Mouse (Mus musculus): ENCODE data around the gene Zfp786.

The Zfp786 gene

DNA sequence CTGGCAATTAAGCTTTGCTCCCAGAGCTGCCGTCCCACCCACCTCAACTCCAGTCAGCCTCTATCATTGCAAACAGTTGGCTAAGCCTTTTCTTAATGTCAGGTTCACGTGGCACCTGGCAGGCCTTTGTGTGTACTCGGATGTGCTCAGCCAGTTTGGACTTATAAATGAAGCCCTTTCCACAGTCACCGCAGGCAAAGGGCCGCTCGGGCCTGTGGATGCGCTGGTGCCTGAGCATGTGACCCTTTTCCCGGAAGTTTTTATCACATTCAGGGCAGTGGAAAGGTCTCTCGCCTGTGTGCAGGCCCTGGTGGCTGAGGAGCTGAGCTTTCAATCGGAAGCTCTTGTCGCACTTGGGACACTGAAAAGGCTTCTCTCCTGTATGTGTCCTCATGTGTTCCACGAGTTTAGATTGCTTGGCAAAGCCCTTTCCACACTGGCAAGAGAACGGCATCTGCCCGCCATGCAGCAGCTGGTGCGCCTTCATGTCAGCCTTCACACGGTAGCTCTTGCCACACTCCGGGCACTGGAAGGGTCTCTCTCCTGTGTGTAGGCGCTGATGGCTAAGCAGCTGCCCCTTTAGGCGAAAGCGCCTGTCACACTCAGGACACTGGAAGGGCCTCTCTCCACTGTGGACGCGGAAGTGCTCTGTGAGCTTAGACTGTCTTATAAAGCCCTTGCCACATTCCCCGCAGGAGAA lies 10.9 kb downstream of the Zfp786 start:
- no peak for DNase-seq

DNA sequence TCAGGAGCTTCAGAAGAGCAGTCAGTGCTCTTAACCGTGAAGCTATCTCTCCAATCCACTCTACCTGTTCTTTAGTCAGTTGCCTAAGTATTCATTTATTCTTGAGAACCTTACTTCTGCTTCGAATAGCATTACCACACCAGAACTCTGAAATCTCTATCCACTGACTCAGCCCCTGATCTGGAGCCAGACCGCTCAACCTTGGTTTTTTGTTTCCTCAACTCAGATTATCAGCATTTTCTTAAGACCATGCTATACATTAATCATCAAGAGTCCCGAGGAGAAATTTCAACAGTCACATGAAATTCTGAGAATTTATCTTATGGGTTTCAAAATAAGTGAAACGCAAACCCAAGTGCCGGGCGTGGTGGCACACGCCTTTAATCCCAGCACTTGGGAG lies 11.9 kb downstream of the Zfp786 start:
- DNase-seq, result no peak

DNA sequence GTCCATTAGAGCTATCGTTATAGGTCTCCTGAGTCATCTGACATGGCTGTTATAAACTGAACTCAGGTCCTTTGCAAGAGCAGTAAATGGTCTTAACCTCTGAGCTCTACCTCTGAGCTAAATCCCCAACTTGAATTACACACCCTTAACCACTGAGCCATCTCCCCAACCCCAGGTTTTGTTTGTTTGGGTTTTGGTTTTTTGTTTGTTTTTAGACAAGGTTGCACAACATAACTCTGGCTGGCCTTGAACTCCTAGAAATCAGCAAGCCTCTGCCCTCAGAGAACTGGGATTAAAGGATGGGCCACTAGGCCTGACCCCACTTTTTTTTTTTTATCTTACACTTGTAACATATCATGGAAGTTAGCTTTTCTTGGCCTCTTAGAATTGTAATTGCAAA lies 14.5 kb downstream of the Zfp786 start:
- DNase-seq, result no peak

DNA sequence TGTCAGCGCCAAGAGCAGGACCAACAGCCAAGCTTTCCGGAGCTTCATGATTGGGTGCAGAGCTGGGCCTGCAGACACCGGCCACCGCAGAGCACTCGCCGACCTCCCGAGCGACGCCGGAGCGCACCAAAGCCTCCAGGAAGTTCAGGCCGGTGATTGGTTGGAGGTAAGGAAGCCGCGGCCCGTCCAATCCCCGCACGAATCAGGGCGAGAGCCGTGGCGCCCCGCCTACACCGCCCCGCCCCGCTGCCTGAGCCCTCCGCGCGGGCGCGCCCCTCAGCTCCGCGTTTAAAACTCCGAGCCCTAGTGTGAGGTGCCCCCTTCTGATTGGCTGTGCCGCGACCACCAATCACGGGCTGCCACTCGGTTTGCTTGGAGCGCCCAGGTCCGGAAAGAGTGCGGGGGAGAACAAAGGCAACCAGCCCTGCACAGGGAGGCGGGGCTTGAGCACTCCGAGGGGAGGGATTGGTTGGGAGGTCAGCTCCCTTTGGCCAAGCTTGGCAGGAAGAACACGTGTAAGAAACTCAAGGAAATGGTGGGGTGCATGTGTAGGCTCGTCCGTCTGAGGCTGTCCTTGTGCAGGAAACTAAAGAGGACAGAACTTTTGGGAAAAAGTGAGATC lies 17.3 kb downstream of the Zfp786 start, which contains the start of gene Pdia4:
TSS of gene Pdia4 (minus strand) at position 174 of the 622 bp plus-strand sequence.
- peak; percentile 99 for DNase-seq

DNA sequence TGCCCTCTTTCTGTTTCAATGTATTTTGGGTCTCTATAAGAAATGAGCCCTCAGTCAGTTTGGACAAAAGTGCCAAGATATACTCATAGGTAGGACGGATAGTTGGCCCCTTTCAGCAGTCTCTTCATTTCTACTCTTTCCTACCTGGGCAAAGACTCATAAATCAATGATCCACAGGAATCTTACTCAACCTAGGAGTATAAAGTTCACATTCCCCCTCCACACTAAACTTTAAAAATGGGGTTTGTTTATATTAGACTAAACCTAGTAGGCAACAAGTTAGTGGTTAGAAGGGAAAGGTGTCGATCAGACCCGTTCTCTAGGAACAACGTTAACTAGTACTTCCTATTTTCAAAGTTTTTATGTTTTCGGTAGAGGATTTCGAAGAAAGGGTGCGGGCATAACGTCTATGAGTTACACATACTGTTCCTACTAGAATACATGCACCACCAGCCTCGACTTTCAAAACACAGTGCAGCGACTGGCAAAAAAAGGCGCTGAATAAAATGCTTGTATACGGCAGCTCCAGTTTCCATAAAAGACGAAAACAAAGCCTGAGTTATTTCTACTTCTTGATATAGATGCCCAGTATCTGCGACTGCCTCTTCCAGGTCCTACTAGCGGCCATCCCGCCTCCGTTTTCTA lies 18.3 kb downstream of the Zfp786 start:
- no peak for DNase-seq

DNA sequence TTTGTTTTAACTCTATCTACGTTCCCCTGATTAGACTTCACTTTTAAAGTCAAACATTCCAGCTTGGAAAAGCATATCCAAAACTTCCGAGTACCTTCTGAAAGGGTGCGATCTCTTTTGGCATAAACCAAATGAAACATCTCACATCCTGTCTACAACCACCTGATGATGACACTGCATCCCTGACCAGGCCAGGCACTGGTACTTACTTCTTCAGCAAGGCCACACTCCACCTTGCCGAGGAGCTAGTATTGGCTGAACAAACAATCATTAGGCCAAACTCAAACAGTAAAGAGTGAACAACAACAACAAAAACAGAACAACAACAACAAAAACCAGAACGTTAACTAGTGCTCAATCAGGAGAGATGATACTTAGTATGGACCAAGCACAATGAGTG lies 19.3 kb downstream of the Zfp786 start:
- DNase-seq, result no peak

DNA sequence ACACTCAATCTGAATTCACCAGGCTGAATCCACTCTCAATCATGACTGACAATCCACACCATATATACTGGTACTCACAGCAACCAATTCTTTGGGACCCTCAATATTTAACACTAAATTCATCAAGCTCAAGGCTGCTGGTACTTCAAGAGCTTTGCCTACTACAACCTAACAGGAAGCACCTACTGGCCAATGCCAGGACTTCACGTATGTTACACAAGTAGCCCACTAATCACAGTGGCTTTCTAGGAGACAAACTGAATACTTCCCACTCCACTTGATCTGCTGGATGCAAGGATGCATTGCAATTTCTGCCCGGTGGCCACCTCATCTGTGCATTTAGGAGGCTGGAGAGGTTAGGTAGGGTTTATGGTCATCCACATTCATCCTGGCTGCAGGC lies 20.5 kb downstream of the Zfp786 start:
- no peak for DNase-seq

DNA sequence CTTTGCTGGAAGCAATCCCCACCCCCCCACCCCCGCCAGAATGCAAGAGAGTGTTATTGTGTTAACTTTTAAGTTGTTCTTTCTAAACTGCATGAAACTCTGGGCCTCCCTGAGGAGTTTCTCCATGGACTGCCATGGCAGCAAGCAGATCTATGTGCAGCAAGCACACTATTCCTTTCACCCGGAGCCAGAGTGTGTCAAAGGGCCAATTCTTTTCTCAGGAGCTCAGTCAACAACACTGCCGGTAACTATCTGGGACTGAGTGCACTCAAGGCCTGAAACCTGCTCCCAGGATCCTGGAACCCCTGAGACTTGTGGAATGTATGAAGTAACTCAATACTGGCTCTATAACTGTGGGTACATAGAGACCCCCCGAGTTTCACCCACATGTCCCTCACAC lies 21.6 kb downstream of the Zfp786 start:
- DNase-seq, result no peak

DNA sequence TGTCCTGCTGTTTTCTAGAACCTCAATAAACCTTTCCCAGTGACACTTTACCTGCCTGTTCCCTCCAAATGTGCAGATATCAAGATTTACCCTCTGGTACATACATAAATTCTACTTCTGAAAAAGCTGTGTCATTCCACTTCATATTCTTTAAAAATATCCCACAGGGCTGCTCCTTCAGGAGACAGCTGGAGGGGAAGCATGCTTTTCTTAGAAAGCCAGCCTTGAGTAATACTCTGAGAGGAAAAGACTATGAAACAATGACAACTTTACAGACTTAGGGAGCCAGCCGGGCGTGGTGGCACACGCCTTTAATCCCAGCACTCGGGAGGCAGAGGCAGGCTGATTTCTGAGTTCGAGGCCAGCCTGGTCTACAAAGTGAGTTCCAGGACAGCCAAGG lies 22.1 kb downstream of the Zfp786 start:
- peak; percentile 20 for DNase-seq

DNA sequence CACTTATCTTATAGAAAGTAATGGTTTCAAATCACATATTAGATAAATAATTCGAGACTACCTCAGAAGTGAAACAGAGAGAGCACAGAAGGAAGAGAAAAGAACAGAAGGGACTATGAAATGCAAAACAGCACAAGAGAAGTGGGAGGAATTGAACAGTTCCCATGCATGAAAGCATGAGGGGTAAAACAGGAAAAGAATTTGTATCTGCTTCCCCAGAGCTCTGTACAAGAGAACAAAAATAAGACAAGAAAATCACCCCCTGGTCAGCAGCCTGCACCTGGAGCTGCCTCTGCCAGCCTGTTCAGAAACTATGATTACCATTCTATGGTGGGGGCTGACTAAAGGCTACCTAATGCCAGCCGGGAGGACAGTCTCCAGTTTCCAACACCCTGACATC lies 23.2 kb downstream of the Zfp786 start:
- no peak for DNase-seq

DNA sequence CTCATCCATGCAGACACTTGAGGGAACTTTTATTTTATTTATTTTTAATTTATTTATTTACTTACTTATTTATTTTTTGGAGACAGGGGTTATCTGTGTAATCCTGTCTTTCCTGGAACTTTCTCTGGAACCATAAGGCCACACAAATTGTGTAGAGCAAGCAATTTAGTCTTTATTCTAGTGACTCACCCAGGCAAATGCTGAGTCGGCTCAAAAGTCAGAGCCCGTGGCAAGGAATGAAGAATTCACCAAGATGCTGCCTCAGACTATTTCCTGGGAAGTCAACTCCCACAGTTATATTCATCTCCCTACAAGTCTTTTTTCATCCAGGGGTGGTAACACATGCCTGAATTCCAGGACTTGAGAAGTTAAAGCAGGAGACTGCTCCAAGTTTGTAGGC lies 25.1 kb downstream of the Zfp786 start:
- no peak for DNase-seq

DNA sequence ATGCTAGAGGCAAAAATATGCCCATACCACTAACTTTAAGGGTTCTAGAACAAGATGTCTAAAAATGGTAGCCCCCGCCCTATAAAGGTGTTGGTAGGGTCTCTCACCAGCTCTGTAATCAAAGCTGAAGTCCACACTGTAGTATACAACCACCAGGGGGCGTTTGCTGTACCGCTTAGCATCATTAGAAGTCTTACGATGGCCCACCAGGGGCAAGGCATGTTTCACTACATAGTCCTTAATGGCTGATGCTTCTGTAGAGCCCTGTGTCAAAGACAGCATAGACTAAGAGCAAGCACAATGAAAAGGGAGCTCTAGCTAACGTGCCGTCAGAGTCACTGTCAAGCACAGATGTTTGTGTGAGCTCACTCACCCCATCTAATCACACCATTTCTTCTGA lies 31.6 kb downstream of the Zfp786 start:
- DNase-seq, result no peak

DNA sequence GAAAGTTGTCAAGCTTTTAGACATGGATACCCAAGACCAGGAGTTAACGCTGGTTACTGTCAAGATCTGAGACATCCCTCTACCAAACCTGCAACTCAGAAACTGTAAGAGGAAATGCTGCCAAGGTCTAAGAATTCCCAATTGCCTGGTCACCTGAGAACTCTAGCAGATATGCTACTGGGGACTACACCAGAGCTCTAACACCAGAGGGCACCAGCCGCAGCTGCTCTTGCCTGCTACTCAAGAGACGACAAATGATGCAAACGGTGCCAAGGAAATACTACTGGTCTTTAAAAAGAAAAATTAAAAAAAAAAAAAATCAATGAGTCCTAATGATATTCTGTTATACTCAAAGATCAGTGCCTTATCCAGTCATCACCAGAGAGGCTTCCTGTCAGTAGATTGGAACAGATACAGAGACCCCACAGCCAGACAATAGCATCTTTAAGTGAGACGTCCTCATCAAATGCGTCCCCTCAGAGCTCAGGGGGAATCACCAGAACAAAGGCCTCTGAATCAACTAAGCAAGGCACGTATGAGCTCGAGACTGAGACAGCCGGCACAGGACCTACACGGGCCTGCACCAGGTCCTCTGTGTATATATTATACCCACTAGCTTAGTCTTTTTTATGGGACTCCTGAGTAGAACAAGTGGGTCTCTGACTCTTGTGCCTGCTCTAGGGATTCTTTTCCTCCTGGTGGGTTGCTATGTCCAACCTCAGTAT lies 36.4 kb downstream of the Zfp786 start:
- DNase-seq, result no peak

DNA sequence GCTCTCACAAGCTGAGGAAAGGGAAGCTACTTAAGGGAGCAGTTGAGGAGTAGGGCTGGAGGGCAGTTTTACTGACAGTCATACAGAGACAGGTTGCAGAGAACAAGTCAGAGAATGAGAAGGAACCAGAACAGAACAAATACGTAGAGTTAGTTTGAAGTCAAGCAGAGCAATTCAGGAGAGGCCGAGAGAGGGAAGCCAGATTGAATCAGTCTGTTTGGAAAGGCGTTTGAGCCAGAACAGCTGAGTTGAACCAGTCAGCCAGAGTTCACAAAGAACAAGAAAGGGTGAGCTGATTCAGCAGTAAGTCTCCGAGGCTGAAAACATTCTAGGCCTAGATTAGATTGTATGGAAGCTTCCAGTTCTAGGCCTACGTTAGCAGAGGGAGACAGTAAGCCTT lies 37.4 kb downstream of the Zfp786 start:
- DNase-seq, result no peak

DNA sequence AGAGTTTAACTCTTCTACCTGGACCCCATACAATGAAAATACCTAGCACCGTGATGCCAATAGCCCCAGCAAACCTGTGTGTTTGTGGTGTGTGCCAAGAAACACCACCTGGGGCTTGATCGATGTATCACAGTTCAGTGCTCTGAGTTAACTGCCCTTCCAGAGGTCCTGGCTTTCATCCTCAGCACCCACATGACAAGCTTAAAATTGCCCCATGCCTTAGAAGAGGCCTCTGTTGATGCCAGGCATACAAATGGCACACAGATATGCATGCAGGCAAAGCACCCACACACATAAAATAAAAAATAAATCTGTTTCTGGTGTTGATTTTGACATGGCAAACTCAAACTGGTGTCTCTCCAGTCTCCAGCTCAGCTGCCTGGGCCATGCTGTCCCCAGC lies 38.1 kb downstream of the Zfp786 start:
- DNase-seq, result no peak

DNA sequence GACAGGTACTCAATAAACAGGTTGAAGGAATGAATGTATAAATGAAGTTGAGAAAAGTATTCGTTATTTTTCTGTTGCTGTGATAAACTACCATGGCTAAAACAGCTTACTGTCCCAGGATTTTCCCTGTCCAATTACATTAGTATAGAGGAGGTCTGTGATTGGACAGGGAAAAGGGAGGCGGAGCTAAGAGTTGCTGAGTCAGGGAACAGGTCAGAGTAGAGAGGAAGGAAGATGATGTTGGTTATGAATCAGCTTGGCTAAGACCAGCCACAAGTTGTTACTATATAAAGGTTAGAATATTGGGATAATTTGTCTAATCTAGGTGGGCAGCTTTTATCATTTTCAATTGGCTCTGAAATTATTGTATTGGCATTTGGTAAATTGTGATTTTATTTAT lies 39.9 kb downstream of the Zfp786 start:
- no peak for DNase-seq

DNA sequence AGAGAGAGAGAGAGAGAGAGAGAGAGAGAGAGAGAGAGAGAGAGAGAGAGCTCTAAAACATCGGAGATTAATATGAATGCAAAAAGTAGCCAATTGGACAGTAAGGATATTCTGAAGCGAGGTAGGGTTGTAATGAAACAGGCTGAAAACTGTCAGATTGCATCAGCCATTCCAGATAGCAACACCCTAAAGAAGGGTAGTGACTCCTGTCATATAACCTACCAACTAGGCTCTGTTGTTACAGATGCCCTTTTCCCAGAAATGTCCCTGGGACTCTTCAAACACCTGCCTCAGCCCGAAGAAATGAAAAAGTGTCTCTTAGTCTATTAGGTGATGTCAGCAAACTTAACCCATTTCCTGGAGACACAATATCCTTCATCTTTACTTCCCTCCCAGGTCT lies 41.8 kb downstream of the Zfp786 start:
- peak; percentile 14 for DNase-seq

DNA sequence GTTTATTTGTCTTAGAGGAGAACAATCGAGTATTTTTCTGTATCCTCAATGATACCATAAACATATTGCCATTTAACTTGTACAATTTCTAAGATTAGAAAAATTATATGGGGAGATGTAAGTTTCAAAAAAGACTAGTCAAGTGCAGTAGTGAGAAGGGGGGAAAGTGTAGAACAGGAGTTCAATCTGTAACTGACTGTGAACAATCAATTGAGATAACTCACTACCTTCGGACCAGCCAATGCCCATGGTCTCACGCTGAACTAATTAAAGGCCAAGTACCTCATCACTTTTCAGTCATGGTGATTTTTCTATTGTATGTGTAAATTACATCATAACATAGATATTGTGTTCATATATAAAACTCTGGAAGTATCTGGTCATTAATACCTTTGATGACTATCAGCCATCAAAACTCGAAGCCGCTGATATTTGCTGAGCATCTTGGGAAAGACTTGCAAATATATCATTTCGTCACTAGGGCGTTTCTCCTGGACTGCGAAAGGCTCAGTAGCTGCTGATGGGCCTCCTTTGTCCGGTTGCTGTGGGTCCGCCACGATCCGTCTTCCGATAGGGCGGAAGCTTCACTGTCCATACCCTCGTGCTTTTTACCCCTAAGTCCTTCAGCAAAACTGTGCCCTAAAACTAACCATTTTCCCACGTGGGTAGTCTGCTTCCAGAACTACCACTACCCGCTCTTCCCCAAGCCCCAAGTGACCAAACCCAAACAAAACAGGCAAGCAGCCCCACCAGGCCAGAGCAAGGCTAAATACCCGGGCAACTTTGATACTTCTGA lies 42.5 kb downstream of the Zfp786 start:
- DNase-seq, result peak; percentile 81

DNA sequence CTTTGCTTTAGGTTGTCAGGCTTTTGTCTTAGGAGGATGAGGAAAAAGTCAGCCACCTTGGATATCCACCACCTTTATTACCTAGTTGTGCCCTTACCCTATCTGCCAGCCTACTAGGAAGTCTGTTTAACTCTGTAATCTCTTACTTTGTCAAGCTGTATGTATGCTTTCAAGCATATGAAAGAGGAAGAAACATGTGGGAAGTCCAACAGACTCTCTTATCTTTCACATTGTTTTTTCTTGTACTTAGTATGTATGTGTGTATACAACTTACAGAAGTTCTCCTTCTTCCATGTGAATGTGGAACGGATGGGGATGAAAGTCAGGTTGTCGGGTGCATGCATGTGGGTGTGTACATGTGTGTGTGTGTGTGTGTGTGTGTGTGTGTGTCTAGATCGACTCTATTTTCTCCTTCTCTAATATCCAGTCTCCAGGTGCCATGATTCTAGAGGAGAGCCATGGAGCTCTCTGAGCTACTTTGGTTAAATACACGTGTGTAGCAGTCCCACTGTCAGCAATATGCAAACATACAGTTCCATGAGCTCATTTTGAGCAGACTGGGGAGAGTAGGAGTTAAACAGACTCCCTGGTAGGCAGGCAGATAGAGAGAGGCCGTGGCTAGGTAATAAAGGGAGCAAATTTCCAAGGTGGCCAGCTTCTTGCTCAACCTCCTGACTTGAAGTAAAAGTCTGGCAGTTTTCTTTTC lies 45.8 kb downstream of the Zfp786 start:
- no peak for DNase-seq

DNA sequence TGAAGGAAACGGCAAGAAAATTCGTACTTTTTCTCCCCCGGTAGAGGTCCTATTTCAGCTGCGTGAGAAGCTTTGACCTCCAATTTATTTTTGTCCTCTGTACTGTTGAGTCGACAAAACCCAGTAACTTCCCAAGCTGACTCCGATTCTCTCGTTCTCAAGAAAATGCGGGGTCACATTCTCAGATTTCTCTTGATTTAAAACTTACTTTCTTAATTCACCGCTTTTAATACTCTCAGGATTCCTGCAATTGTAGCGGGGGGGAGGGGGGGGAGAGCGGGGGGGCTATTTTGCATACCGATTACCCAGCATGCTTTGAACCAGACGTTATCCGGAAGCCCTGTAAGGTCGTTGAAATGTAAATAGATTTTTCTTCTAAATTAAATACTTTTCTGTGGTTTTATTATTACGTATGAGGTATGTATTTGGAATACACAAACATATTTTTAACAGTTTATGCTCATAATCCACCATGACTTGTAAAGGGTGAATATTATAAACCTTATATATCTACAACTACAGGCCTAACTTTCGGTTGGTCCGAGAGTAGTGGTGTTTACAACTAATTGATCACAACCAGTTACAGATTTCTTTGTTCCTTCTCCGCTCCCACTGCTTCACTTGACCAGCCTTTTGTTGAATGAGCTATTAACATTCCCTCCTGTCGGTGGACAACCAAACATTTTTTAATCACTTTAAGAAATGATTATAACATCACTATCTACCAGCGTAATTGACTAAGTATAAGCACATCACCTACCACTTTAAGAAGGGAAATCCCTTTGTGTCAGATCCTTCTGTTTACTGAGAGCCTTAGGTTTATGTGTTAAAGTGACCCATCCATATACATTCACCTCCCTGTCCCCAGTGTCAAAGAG lies 49.3 kb downstream of the Zfp786 start:
- DNase-seq, result peak; percentile 12

DNA sequence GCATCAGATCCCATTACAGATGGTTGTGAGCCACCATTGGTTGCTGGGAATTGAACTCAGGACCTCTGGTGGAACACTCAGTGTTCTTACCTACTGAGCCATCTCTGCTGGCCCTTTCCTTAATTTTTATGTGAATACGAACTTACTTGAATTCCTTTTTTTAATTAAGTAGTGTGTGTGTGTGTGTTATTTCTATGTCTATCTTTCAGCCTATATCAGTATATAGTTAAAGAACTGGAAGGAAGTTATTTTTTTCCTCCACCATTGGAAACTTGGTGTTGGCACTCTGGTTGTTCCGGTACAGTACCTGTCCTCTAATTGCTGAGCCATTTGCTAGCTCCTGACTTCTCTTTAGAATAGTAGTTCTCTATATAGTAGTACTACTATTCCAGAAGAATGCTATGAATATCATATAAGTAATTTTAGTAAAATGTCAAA lies 50.1 kb downstream of the Zfp786 start:
- DNase-seq, result no peak
